Mouse (Mus musculus): ENCODE measurements around the gene Wdtc1.

Gene Wdtc1

GRCm38 (mm10) chr4:133265759-133266158 lies 87.5 kb downstream of the Wdtc1 start:
- in situ Hi-C loops (cut with MboI; ENCODE audit: low pct_unique_long_range_greater_than_20kb in 1 of 2, low sequenced_read_pairs in 2 of 2, unreplicated experiment in 1 of 2): no loop called here

GRCm38 (mm10) chr4:133265297-133265696 lies 88.0 kb downstream of the Wdtc1 start:
- in situ Hi-C loops (cut with MboI; ENCODE audit: low pct_unique_long_range_greater_than_20kb in 1 of 2, low sequenced_read_pairs in 2 of 2, unreplicated experiment in 1 of 2): no loop called here

- in situ Hi-C loops (cut with MboI; ENCODE audit: low pct_unique_long_range_greater_than_20kb in 1 of 2, low sequenced_read_pairs in 2 of 2, unreplicated experiment in 1 of 2): no loop called here
Observed at GRCm38 (mm10) chr4:133264559-133264958, 88.7 kb downstream of the Wdtc1 start.

- in situ Hi-C loops (cut with MboI; ENCODE audit: low pct_unique_long_range_greater_than_20kb in 1 of 2, low sequenced_read_pairs in 2 of 2, unreplicated experiment in 1 of 2): no loop called here
Observed at GRCm38 (mm10) chr4:133263756-133264155, 89.5 kb downstream of the Wdtc1 start.

GRCm38 (mm10) chr4:133262882-133263281 lies 90.4 kb downstream of the Wdtc1 start, which contains the start of gene Sytl1:
Gene Sytl1 (minus strand): TSS chr4:133263113.
- in situ Hi-C loops (cut with MboI; ENCODE audit: low pct_unique_long_range_greater_than_20kb in 1 of 2, low sequenced_read_pairs in 2 of 2, unreplicated experiment in 1 of 2): no loop called here

GRCm38 (mm10) chr4:133262375-133262765 lies 90.9 kb downstream of the Wdtc1 start:
- in situ Hi-C loops (cut with MboI; ENCODE audit: low pct_unique_long_range_greater_than_20kb in 1 of 2, low sequenced_read_pairs in 2 of 2, unreplicated experiment in 1 of 2): no loop called here

GRCm38 (mm10) chr4:133261641-133262374 lies 91.5 kb downstream of the Wdtc1 start:
- in situ Hi-C loops (cut with MboI; ENCODE audit: low pct_unique_long_range_greater_than_20kb in 1 of 2, low sequenced_read_pairs in 2 of 2, unreplicated experiment in 1 of 2): no loop called here

GRCm38 (mm10) chr4:133257798-133258408 lies 95.4 kb downstream of the Wdtc1 start:
- in situ Hi-C loops (cut with MboI; ENCODE audit: low pct_unique_long_range_greater_than_20kb in 1 of 2, low sequenced_read_pairs in 2 of 2, unreplicated experiment in 1 of 2): no loop called here

- in situ Hi-C loops (cut with MboI; ENCODE audit: low pct_unique_long_range_greater_than_20kb in 1 of 2, low sequenced_read_pairs in 2 of 2, unreplicated experiment in 1 of 2): no loop called here
Observed at GRCm38 (mm10) chr4:133257230-133257629, 96.1 kb downstream of the Wdtc1 start.

GRCm38 (mm10) chr4:133256820-133257219 lies 96.5 kb downstream of the Wdtc1 start:
- in situ Hi-C loops (cut with MboI; ENCODE audit: low pct_unique_long_range_greater_than_20kb in 1 of 2, low sequenced_read_pairs in 2 of 2, unreplicated experiment in 1 of 2): no loop called here

- in situ Hi-C loops (cut with MboI; ENCODE audit: low pct_unique_long_range_greater_than_20kb in 1 of 2, low sequenced_read_pairs in 2 of 2, unreplicated experiment in 1 of 2): no loop called here
Observed at GRCm38 (mm10) chr4:133255392-133255791, 97.9 kb downstream of the Wdtc1 start.

- in situ Hi-C loops (cut with MboI; ENCODE audit: low pct_unique_long_range_greater_than_20kb in 1 of 2, low sequenced_read_pairs in 2 of 2, unreplicated experiment in 1 of 2): no loop called here
Observed at GRCm38 (mm10) chr4:133253412-133253811, 99.9 kb downstream of the Wdtc1 start.

- in situ Hi-C loops (cut with MboI; ENCODE audit: low pct_unique_long_range_greater_than_20kb in 1 of 2, low sequenced_read_pairs in 2 of 2, unreplicated experiment in 1 of 2): no loop called here
Observed at GRCm38 (mm10) chr4:133252089-133252488, 101.2 kb downstream of the Wdtc1 start.

GRCm38 (mm10) chr4:133251214-133251613 lies 102.1 kb downstream of the Wdtc1 start:
- in situ Hi-C loops (cut with MboI; ENCODE audit: low pct_unique_long_range_greater_than_20kb in 1 of 2, low sequenced_read_pairs in 2 of 2, unreplicated experiment in 1 of 2): no loop called here

- in situ Hi-C loops (cut with MboI; ENCODE audit: low pct_unique_long_range_greater_than_20kb in 1 of 2, low sequenced_read_pairs in 2 of 2, unreplicated experiment in 1 of 2): no loop called here
Observed at GRCm38 (mm10) chr4:133250609-133251008, 102.7 kb downstream of the Wdtc1 start.

GRCm38 (mm10) chr4:133247806-133248449 lies 105.4 kb downstream of the Wdtc1 start:
- in situ Hi-C loops (cut with MboI; ENCODE audit: low pct_unique_long_range_greater_than_20kb in 1 of 2, low sequenced_read_pairs in 2 of 2, unreplicated experiment in 1 of 2): no loop called here

- in situ Hi-C loops (cut with MboI; ENCODE audit: low pct_unique_long_range_greater_than_20kb in 1 of 2, low sequenced_read_pairs in 2 of 2, unreplicated experiment in 1 of 2): no loop called here
Observed at GRCm38 (mm10) chr4:133247072-133247471, 106.2 kb downstream of the Wdtc1 start.

- in situ Hi-C loops (cut with MboI; ENCODE audit: low pct_unique_long_range_greater_than_20kb in 1 of 2, low sequenced_read_pairs in 2 of 2, unreplicated experiment in 1 of 2): no loop called here
Observed at GRCm38 (mm10) chr4:133244289-133244688, 109.0 kb downstream of the Wdtc1 start.

GRCm38 (mm10) chr4:133243538-133243937 lies 109.7 kb downstream of the Wdtc1 start:
- in situ Hi-C loops (cut with MboI; ENCODE audit: low pct_unique_long_range_greater_than_20kb in 1 of 2, low sequenced_read_pairs in 2 of 2, unreplicated experiment in 1 of 2): no loop called here

- in situ Hi-C loops (cut with MboI; ENCODE audit: low pct_unique_long_range_greater_than_20kb in 1 of 2, low sequenced_read_pairs in 2 of 2, unreplicated experiment in 1 of 2): no loop called here
Observed at GRCm38 (mm10) chr4:133242710-133243109, 110.6 kb downstream of the Wdtc1 start.
